Mouse (Mus musculus) stomach, postnatal 0 days (tissue): ENCODE measurements at regions not wholly inside any gene's neighbourhood (a gene's known extent, or its start where the extent isn't known, plus 50 kb on each side); places are given as distances from the start of the nearest gene placed in this dataset.

Experiments used
- CTCF ChIP-seq: IDR thresholded peaks from 2 replicates; pipeline ENCODE4 v1.5.1; 2016; ENCODE audit warnings: antibody characterized with exemption, low read depth, mild to moderate bottlenecking, moderate library complexity
- EP300 ChIP-seq: optimal IDR thresholded peaks from 2 replicates; pipeline ENCODE3; 2016; ENCODE audit warnings: antibody characterized with exemption

DNA sequence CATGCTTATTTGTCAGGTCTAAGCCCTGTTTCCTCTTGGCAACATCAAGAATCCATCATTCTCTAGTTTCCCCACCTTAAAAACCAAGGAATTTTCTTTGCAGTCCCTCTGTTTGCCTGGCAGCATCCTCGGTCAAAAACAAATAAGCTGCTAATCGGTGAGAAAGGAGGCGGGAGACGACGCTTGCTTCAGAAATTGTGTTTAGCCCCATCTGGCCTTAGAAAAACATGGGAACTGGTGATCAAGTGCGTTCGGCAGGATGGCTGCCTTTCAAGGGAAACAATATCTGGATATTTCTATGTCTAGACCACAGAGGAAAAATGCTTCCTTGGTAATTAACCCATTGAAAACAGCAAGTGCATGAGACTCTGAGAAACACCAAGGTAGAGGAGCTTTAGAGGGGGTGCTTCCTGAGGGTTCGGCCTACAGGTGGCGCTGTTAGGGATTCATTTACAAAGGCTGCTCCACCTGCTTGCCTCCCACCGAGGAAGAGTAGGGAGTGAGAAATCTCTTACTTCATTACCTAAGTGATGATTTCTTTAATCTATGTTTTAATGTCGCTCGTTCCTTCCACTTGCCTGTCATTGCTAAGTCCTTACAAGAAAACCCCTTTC, 174.7 kb upstream of the Col8a1 start:
- TF ChIP-seq CTCF (no peak), EP300 (no peak)
